Mouse (Mus musculus) thymus, adult 2 months (tissue): Measurements from ENCODE around the gene Rubcn.

Experiments used
- CTCF ChIP-seq: fragments of 200-500 bp; IDR thresholded peaks from 2 replicates; pipeline ENCODE4 v1.5.1; 2012; ENCODE audit warnings: mild to moderate bottlenecking, control low read depth, low read length, moderate library complexity, borderline replicate concordance; ENCODE audit not compliant: control insufficient read depth, poor library complexity, insufficient read depth; ENCODE audit errors: extremely low read depth
- POLR2A ChIP-seq: fragments of 200-500 bp; IDR thresholded peaks from 2 replicates; pipeline ENCODE4 v1.6.1; 2012; ENCODE audit warnings: mild to moderate bottlenecking, low read length, control low read depth, moderate library complexity; ENCODE audit not compliant: control insufficient read depth, poor library complexity, insufficient read depth; ENCODE audit errors: extremely low read depth

DNA sequence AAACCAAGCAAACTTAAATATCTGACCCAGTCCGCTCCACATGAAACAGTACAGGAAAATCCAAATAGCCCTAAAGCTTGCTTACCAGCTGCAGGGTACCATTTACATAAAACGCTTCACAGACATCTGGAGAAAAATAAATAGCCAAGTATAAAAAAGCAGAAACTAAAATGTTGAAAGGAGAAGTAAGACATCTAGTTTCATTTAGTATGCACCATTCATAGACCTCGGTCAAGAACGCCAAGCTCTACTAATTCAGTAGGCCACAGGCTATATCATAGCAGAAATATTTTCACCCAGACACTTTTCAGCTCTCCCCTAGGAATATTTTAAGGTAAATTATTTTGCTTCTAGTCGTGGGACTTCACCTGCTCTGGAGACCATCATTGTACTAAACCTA lies 10.9 kb downstream of the Rubcn start:
- TF ChIP-seq CTCF = no peak
- TF ChIP-seq POLR2A = no peak
